Mouse (Mus musculus): Measurements from ENCODE around the gene Wnt1.
A peak's percentile ranks its signal among the peaks of the same experiment; 100 is the strongest.

Wnt1 gene

GRCm38 (mm10) chr15:98778191-98778770 is 11.4 kb upstream of the Wnt1 start:
- DNase-seq (ENCODE audit: low read depth, low spot score) = no peak

- DNase-seq (ENCODE audit: low read depth, low spot score) = no peak
Measured at GRCm38 (mm10) chr15:98778806-98779205, 10.9 kb upstream of the Wnt1 start.

GRCm38 (mm10) chr15:98780075-98780474 is 9.6 kb upstream of the Wnt1 start:
- peak; percentile 40 for DNase-seq (ENCODE audit: low read depth, low spot score)

- DNase-seq (ENCODE audit: low read depth, low spot score) = peak; percentile 62
Measured at GRCm38 (mm10) chr15:98780573-98780972, 9.1 kb upstream of the Wnt1 start.

- DNase-seq (ENCODE audit: low read depth, low spot score) = no peak
Measured at GRCm38 (mm10) chr15:98781166-98781565, 8.5 kb upstream of the Wnt1 start.

- no peak for DNase-seq (ENCODE audit: low read depth, low spot score)
Measured at GRCm38 (mm10) chr15:98785744-98786143, 3.9 kb upstream of the Wnt1 start.

- DNase-seq (ENCODE audit: low read depth, low spot score) = no peak
Measured at GRCm38 (mm10) chr15:98787930-98788329, 1.7 kb upstream of the Wnt1 start.

GRCm38 (mm10) chr15:98788972-98789660 is 541 bp upstream of the Wnt1 start:
- no peak for DNase-seq (ENCODE audit: low read depth, low spot score)

GRCm38 (mm10) chr15:98790761-98791160 is 1.1 kb downstream of the Wnt1 start:
- DNase-seq (ENCODE audit: low read depth, low spot score) = no peak

- DNase-seq (ENCODE audit: low read depth, low spot score) = no peak
Measured at GRCm38 (mm10) chr15:98791221-98791620, 1.6 kb downstream of the Wnt1 start.

- DNase-seq (ENCODE audit: low read depth, low spot score) = no peak
Measured at GRCm38 (mm10) chr15:98791771-98792170, 2.1 kb downstream of the Wnt1 start.

- no peak for DNase-seq (ENCODE audit: low read depth, low spot score)
Measured at GRCm38 (mm10) chr15:98792233-98793020, 2.8 kb downstream of the Wnt1 start.

GRCm38 (mm10) chr15:98793141-98793698 is 3.6 kb downstream of the Wnt1 start:
- no peak for DNase-seq (ENCODE audit: low read depth, low spot score)

GRCm38 (mm10) chr15:98796803-98797595 is 7.3 kb downstream of the Wnt1 start:
- no peak for DNase-seq (ENCODE audit: low read depth, low spot score)

GRCm38 (mm10) chr15:98797835-98798492 is 8.3 kb downstream of the Wnt1 start:
- no peak for DNase-seq (ENCODE audit: low read depth, low spot score)

- DNase-seq (ENCODE audit: low read depth, low spot score) = no peak
Measured at GRCm38 (mm10) chr15:98798903-98799302, 9.2 kb downstream of the Wnt1 start.

- peak; percentile 53 for DNase-seq (ENCODE audit: low read depth, low spot score)
Measured at GRCm38 (mm10) chr15:98799396-98799795, 9.7 kb downstream of the Wnt1 start.

- DNase-seq (ENCODE audit: low read depth, low spot score) = no peak
Measured at GRCm38 (mm10) chr15:98802926-98803325, 13.3 kb downstream of the Wnt1 start.

- no peak for DNase-seq (ENCODE audit: low read depth, low spot score)
Measured at GRCm38 (mm10) chr15:98804054-98804453, 14.4 kb downstream of the Wnt1 start.

- DNase-seq (ENCODE audit: low read depth, low spot score) = no peak
Measured at GRCm38 (mm10) chr15:98805324-98806040, 15.8 kb downstream of the Wnt1 start.
